Mouse (Mus musculus) heart, embryonic 11.5 days (tissue): ENCODE data around the gene L2hgdh. TPM values are rescaled to one million over a fixed set of nuclear protein-coding genes. Genes with fewer than 3 reads are reported as not detected.

Experiments used
- ATAC-seq: fragments of 200-750 bp; cut with Nextera tagmentation; replicated peaks from 2 replicates; pipeline ENCODE4 v1.8.0; 2017; ENCODE audit warnings: moderate library complexity; ENCODE audit not compliant: insufficient number of reproducible peaks, low FRiP score, low TSS enrichment
- H3K27ac ChIP-seq: fragments of 300-500 bp; sonication (generic); 2 replicates; pipeline ENCODE4 v1.5.1; 2014; ENCODE audit warnings: mild to moderate bottlenecking, low read depth, low read length
- H3K27me3 ChIP-seq: fragments of 300-500 bp; sonication (generic); 2 replicates; pipeline ENCODE4 v1.6.1; 2014; ENCODE audit warnings: mild to moderate bottlenecking, low read length, mixed read lengths; ENCODE audit not compliant: control insufficient read depth, insufficient read depth
- H3K36me3 ChIP-seq: fragments of 300-500 bp; sonication (generic); 2 replicates; pipeline ENCODE4 v1.6.1; 2014; ENCODE audit warnings: mild to moderate bottlenecking, low read length, moderate library complexity, mixed read lengths; ENCODE audit not compliant: control insufficient read depth, insufficient read depth
- H3K4me1 ChIP-seq: fragments of 300-500 bp; sonication (generic); 2 replicates; pipeline ENCODE4 v1.6.1; 2014; ENCODE audit warnings: low read length; ENCODE audit not compliant: control insufficient read depth, insufficient read depth
- H3K4me2 ChIP-seq: fragments of 300-500 bp; sonication (generic); 2 replicates; pipeline ENCODE4 v1.6.1; 2014; ENCODE audit warnings: mild to moderate bottlenecking, moderate library complexity
- H3K4me3 ChIP-seq: fragments of 300-500 bp; sonication (generic); 2 replicates; pipeline ENCODE4 v1.5.1; 2014; ENCODE audit warnings: low read depth, low read length
- H3K9ac ChIP-seq: fragments of 300-500 bp; sonication (generic); 2 replicates; pipeline ENCODE4 v1.6.1; 2014; ENCODE audit warnings: mild to moderate bottlenecking, low read depth, low read length, moderate library complexity
- H3K9me3 ChIP-seq: fragments of 300-500 bp; sonication (generic); replicated peaks from 2 replicates; pipeline ENCODE4 v1.6.1; 2016; ENCODE audit warnings: low read length; ENCODE audit not compliant: control insufficient read depth
- WGBS: fragments of 180-500 bp; shearing (Covaris S2); extraction: QIAGEN DNeasy Blood & Tissue Kit; methylation state at CpG from one replicate; pipeline ENCODE4 v1.1.7; 2014; ENCODE audit not compliant: insufficient replicate concordance; 5-methylcytosine and 5-hydroxymethylcytosine counted together
- polyA plus RNA-seq: library from polyadenylated mRNA; unstranded; fragments of >200 nt; fragmentation: Nextera tagmentation; extraction: Ambion mirVana; gene quantifications from 2 replicates; pipeline ENCODE4 v1.2.1, GENCODE M21; 2014

Gene L2hgdh
- polyA plus RNA-seq, 1 experiment from 2014 or later, result 18.0 TPM

- ATAC-seq, result peak; percentile 72
Observed at GRCm38 (mm10) chr12:69759267-69759885, 34.7 kb upstream of the L2hgdh start.

GRCm38 (mm10) chr12:69758221-69759185 lies 33.8 kb upstream of the L2hgdh start:
- peak; percentile 54 for ATAC-seq
- Histone ChIP-seq H3K4me1 (peaks cover 14% of the 10 kb centered on the region), H3K27me3 (no peaks in the 10 kb centered on the region), H3K9me3 (no peaks in the 10 kb centered on the region), H3K27ac (peak overlapping the region; percentile 96), H3K4me2 (peak overlapping the region; percentile 84), H3K4me3 (peak overlapping the region; percentile 38), H3K36me3 (no peaks in the 10 kb centered on the region), H3K9ac (peak overlapping the region; percentile 76)
- 2% methylated on average over 22 of the region's 22 CpGs for WGBS

More at GRCm38 (mm10) chr12:69759267-69759885, 34.7 kb upstream of the L2hgdh start:
- Histone ChIP-seq H3K9ac (peak overlapping the region; percentile 76; the same call in 1 of the 2 replicates), H3K4me1 (peaks cover 14% of the 10 kb centered on the region), H3K27me3 (no peaks in the 10 kb centered on the region), H3K36me3 (no peaks in the 10 kb centered on the region), H3K4me3 (peak overlapping the region; percentile 38; the same call in 1 of the 2 replicates), H3K9me3 (no peaks in the 10 kb centered on the region), H3K4me2 (peak overlapping the region; percentile 84), H3K27ac (peak overlapping the region; percentile 96)
- WGBS, result 12% methylated on average over 7 of the region's 7 CpGs

- peaks cover 14% of the 10 kb centered on the region for H3K4me1 ChIP-seq
- H3K9me3 ChIP-seq, result no peaks in the 10 kb centered on the region
- peak overlapping the region; percentile 84 for H3K4me2 ChIP-seq
- H3K9ac ChIP-seq, result peak overlapping the region; percentile 60
- no peaks in the 10 kb centered on the region for H3K36me3 ChIP-seq
- peak overlapping the region; percentile 96 for H3K27ac ChIP-seq
- 2% methylated on average over 22 of the region's 22 CpGs for WGBS
- H3K4me3 ChIP-seq, result peak overlapping the region; percentile 38
- ATAC-seq, result peak; percentile 88
- H3K27me3 ChIP-seq, result no peaks in the 10 kb centered on the region
Observed at GRCm38 (mm10) chr12:69757418-69758141, 32.9 kb upstream of the L2hgdh start.

GRCm38 (mm10) chr12:69756015-69756414 lies 31.3 kb upstream of the L2hgdh start:
- no peaks in the 10 kb centered on the region for H3K27me3 ChIP-seq
- H3K4me3 ChIP-seq, result no peak overlapping the region
- ATAC-seq, result no peak
- no peak overlapping the region for H3K27ac ChIP-seq
- no peaks in the 10 kb centered on the region for H3K9me3 ChIP-seq
- no peak overlapping the region for H3K4me2 ChIP-seq
- WGBS, result 70% methylated on average over 5 of the region's 5 CpGs
- H3K36me3 ChIP-seq, result no peaks in the 10 kb centered on the region
- no peak overlapping the region for H3K9ac ChIP-seq
- peaks cover 23% of the 10 kb centered on the region for H3K4me1 ChIP-seq

- Histone ChIP-seq H3K9me3 (no peaks in the 10 kb centered on the region), H3K27me3 (no peaks in the 10 kb centered on the region), H3K4me2 (no peak overlapping the region), H3K9ac (no peak overlapping the region), H3K27ac (no peak overlapping the region), H3K36me3 (no peaks in the 10 kb centered on the region), H3K4me1 (peaks cover 17% of the 10 kb centered on the region), H3K4me3 (no peak overlapping the region)
- no peak for ATAC-seq
- WGBS, result 76% methylated on average over 5 of the region's 5 CpGs
Observed at GRCm38 (mm10) chr12:69753936-69754335, 29.3 kb upstream of the L2hgdh start.

GRCm38 (mm10) chr12:69751864-69752341 lies 27.2 kb upstream of the L2hgdh start:
- H3K4me1 ChIP-seq, result peaks cover 8% of the 10 kb centered on the region
- no peak overlapping the region for H3K4me3 ChIP-seq
- no peaks in the 10 kb centered on the region for H3K9me3 ChIP-seq
- H3K4me2 ChIP-seq, result peak overlapping the region; percentile 19; the same call in 1 of the 2 replicates
- 0 out of 2 replicates have a peak overlapping the region, but pooled peaks have one; percentile 15 for H3K27ac ChIP-seq
- ATAC-seq, result no peak
- H3K9ac ChIP-seq, result peak overlapping the region; percentile 28; the same call in 1 of the 2 replicates
- no peaks in the 10 kb centered on the region for H3K36me3 ChIP-seq
- H3K27me3 ChIP-seq, result no peaks in the 10 kb centered on the region
- 35% methylated on average over 10 of the region's 10 CpGs for WGBS

GRCm38 (mm10) chr12:69744138-69744537 lies 19.5 kb upstream of the L2hgdh start:
- no peak overlapping the region for H3K9ac ChIP-seq
- no peak overlapping the region for H3K27ac ChIP-seq
- no peaks in the 10 kb centered on the region for H3K27me3 ChIP-seq
- no peak overlapping the region for H3K4me3 ChIP-seq
- ATAC-seq, result no peak
- no peaks in the 10 kb centered on the region for H3K9me3 ChIP-seq
- 58% methylated on average over 5 of the region's 5 CpGs for WGBS
- H3K36me3 ChIP-seq, result no peaks in the 10 kb centered on the region
- no peak overlapping the region for H3K4me2 ChIP-seq
- H3K4me1 ChIP-seq, result no peaks in the 10 kb centered on the region

GRCm38 (mm10) chr12:69741965-69742364 lies 17.3 kb upstream of the L2hgdh start:
- no peak overlapping the region for H3K27ac ChIP-seq
- no peak for ATAC-seq
- H3K9me3 ChIP-seq, result no peaks in the 10 kb centered on the region
- H3K4me1 ChIP-seq, result no peaks in the 10 kb centered on the region
- H3K36me3 ChIP-seq, result no peaks in the 10 kb centered on the region
- H3K27me3 ChIP-seq, result no peaks in the 10 kb centered on the region
- no peak overlapping the region for H3K4me2 ChIP-seq
- no peak overlapping the region for H3K4me3 ChIP-seq
- no peak overlapping the region for H3K9ac ChIP-seq
- whole genome bisulfite sequencing, result 75% methylated on average over 5 of the region's 5 CpGs
